Mouse (Mus musculus) ovary, postnatal 10 days (tissue): ENCODE data around the gene Armc2.
A peak's percentile ranks its signal among the peaks of the same experiment; 100 is the strongest.

Experiments used
- DNase-seq: peaks from one replicate; pipeline ENCODE4 v3.0.0; 2022; ENCODE audit warnings: low spot score

Gene Armc2

DNA sequence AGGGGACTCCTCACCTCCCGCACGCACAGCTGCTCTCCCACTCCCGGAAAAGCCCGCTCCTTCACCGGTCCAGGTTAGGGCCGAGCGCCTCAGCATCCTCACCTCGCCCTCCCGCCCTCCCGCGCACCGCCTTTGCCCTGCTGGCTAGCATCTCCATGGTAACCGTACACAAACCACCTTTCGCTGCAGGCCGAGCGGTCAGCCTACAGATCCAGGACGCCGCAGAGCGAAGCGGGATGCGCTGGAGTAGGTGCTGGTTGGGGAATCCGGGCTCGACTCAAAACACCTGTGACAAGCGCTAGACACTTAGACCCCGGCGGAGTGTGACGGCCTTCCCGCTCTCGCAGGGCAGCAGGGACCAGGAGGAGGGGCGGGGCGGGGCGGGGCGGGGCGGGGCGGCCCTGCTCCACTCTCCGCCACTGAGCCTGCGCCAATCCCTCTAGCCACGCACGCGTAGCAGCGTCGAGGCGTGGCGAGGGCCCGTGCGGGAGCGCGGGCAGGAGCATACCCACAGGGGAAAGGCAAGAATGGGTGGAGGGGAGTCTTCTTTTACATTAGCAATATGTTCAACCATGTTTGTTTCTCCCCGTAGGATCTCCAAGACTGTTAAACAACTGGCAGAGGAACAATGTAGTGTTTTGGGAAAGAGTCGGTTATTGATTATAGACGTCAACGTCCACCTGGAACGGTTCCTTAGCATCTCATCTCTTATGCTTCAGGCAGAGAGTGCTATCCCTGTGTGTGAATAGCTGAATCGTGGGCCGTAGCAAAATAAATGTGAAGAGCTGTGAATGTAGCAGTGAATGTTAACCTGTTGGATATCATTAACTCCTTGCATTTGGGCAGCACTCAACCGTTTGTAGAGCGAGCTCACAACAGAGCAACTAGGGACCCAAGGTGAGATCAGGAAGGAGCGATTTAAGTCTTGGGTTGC lies at the start of gene Armc2:
Gene Armc2, minus strand, starts transcription at position 427 of the 934 bp plus-strand sequence.
- peak; percentile 23 for DNase-seq

DNA sequence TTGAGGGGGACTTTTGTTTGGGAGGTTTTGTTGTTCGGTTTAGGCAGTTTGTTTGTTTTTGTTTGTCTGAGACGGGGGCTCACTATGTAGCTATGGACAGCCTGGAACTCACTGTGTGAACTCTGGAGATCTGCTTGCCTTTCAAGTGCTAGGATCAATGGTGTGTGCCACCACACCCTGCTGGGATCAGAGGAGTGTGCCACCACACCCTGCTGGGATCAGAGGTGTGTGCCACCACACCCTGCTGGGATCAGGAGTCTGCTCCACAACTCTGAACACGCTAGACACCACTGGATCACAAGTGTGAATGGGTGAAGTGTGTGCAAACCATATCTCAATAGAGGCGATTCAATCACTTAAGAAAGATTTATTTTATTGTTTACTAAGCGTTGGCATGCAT lies 46.2 kb upstream of the Armc2 start:
- no peak for DNase-seq

DNA sequence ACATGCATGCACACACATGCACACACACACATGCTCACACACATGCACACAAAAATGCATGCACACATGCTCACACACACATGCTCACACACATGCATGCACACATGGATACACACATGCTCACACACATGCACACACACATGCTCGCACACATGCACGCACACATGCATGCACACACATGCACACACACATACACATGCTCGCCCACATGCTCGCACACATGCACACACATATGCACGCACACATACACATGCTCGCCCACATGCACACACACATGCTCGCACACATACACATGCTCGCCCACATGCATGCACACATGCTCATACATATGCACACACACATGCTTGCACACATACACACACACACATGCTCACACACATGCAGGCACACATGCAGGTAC lies 41.3 kb upstream of the Armc2 start:
- no peak for DNase-seq

DNA sequence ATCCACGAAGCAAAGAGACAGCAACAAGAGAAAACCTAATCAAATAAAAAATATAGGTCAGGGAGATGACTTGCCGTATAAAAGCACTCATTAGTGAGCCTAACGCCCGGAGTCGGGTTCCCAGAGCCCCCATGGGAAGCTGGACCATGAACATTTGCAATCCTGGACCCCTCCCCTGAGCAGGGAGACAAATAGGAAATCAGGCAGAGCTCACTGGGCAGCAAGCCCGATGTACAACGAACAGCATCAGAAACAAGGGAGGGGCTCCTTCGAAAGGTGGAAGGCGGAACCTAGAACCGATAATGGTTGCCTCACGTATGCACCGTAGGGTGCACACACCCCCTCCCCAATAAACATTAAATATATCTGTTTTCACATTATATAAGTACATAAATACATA lies 39.5 kb upstream of the Armc2 start:
- DNase-seq, result no peak

DNA sequence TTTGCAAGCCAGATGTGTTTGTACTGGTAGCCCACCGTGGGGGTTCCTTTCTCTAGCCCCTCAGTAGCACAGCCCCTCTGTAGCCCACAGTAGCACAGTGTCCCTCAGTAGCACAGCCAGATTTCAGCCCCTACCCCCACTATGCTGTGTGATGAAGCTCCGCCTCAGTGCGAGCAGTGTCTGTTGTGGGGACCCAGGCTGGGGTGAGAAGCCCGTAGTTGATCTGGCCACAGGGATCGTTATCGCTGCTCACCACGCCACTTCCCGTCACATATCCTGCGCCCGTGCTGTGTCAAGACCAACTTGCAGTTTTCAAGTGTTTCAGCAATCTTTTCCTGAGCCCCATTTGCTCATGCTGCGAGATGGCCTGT lies 39.0 kb upstream of the Armc2 start:
- no peak for DNase-seq

DNA sequence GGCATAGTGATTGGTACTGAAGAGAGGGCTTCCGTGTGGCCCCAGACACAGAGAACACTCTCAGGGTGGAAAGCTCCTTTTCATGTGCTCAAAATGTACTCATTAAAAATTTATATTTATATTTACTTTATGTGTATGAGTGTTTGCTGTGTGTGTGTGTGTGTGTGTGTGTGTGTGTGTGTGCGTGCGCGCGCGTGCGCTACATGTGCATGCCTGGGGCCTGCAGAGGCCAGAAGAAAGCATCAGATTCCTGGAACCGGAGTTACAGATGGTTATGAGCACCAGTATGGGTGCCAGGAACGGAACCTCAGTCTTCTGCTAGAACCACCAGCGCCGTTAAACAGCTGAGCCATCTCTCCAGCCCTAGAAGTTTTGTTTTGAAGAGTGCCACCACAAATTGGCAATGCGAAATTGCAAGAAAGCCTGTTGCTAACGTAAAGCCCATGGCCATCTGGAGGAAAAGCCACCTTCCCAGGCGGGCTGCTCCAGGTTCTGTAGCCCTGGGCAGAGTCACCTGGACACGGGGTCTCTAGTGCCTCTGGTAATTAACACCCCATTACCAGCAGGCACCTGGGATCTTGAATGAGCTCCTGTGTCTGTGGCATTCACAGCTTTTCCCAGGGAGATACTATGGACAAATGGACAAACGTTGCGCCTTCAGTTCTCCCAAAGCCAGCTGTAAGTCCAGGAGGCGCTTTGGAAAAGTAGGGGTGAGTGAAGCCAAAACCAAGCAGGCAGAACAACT lies 38.4 kb upstream of the Armc2 start:
- no peak for DNase-seq

DNA sequence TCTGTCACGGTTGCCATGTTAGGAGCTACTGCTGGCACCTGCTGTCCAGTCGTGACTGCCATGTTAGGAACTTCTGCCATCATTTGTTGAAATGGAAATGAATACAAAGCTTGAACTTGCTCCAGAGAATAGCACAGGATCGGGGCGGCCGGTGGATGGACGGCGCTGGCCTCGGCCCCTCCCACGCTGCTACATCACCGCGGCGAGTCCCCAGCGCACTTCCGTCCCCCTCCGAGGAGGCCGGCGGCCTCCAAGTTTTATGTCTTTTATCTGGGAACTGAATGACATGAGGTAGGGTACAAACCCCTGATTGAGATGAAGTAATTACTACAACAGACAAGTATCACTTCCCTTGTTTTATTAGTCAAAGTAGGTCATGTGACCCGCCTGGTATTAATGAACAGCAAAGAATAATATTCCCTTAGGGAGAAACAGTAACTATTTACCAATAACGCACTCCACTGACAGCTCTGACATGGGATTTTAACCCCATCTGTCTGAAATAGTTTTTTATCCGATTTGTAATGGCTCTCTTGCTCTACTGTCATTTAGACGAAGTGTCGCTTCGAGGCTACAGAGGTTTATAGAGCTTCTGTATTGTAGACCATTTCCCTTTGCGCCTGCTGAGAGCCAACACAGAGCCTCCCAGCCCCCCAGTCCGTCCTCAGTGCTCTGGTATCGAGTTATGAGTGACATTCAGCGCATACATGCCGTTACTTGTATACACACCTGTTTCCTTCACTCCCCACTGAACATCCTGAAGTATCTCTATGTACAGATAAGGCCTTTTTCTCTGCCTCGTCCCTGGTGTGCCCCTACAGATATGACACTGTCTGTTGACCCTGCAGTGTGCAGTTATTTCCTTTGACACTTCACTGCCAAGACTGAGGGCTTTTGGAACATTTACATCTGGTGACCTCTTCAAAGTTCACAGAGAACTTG lies 37.3 kb upstream of the Armc2 start:
- no peak for DNase-seq

DNA sequence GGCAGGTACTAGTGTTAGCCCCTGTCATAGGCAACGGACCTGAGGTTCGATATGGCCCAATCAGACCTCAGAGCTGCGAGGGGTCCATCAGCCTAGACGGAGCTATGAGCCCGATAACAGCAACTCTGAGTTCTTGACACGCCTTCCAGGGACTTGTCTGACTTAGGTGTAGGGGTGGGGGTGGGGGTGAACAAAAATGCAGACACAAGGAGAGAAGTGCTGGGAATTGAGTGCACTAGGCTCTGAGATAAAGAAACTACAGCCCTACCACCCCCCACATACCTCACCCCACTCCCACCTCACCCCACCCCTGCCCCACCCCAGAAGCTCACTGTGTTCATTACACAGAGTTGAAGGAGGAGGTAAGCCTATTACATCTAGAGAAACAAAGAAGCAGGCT lies 32.8 kb upstream of the Armc2 start:
- no peak for DNase-seq

DNA sequence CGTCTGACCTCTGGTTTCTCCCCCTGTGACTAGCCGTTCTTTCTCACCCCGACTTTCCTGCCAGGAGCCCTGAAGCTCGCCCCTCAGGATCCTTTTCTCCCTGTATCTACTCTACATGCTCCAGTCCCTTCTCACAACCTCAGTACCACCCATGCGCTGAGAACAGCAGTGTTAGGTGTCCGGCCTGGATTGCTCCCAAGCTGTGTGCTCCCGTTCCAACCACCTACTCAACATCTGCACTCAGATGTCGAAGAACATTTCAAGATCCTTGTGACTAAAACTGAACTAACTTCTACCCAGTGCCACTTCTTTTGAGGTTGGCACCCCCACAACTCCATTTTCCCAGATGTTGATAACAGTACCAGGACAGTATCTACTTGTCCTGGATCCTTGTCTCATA lies 30.4 kb upstream of the Armc2 start:
- DNase-seq, result no peak

DNA sequence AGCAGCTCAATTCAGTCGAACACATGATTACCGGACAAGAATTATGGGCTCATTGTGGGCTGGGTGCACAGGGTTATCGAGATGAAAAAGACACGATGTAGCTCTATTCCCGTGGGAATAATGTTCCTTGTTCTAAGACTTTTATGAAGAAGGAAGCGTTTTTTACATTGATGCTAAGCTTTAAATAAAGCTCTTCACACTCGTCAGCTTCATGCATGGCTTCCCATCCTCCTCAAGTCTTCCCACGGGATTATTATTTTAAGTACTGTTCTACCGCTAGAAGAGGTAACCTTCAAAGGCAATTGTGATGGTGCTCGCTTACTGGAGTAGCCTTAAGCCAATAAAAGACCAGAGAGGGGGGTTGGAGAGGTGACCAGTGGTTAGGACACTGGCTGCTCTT lies 26.3 kb upstream of the Armc2 start:
- no peak for DNase-seq

DNA sequence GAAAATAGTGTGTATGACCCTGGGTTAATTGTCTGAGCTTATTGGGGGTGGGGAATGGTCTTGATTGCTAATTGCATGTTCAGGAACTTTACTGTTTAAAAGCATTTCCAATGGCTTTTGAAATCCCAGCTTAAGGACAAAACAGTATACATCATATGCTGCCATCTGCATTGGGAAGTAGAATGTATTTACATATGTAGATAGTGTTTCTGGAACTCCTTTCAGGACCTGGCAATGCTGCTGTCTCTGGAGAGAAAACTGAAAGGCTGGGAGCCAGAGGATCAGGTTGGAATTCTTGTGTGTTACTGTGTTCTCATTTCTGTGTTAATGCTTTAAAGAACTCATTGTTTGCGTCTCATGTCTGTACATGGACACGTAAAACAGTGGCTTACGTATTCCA lies 25.1 kb upstream of the Armc2 start:
- no peak for DNase-seq

DNA sequence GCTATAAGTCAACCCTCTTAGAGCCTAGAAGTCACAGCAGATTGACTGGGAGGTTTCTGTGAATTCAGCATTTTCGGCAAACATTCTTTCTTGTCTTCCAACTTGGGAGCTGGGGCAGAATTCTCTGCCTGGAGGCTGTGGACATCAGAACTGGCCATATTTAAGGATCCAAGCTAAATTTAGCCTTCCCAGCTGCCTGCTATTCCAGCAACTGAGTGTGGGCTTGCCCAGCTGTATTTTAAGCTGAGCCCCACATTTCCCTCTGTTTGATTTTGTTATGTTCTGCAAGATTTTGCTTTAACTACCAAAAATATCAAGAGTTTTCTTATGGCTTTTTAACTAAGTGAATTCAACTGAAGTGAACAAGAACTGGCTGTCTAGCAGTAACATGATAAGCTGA lies 24.6 kb upstream of the Armc2 start:
- no peak for DNase-seq

DNA sequence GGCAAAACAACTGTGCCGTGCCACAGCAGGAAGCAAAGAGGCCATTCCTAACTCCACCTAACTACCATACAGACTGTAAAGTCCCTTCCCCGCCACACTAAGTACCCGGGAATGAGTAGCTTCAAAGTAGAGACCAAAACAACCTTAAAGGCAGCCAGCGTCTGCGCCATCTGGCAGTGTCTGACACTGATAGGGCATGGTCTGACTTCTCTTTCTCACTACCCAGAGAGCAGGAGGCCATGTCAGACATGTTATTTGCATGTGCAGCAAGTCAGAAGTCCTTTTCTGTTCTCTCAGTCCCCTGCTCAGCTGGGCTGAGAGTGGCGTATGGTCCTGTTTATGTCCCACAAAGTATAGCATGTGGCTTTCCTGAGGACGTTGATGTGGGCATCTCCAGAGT lies 23.8 kb upstream of the Armc2 start:
- DNase-seq, result no peak

DNA sequence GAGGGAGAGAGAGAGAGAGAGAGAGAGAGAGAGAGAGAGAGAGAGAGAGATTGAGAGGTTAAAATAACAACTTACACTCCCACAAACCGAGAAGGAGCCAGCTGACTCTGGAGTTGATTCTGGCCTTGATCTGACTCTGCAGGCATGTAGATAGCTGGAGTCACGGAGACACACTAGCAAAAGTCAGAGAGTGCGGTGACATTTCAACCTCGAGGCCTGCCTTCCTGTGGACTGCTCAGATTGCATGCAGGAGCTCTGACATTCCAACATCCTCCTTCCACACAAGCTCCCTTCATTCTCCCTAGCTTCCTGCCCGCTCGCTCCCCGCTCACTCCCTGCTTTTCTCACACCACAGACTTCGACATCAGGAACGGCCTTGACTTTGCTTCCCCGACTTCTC lies 20.3 kb upstream of the Armc2 start:
- no peak for DNase-seq

DNA sequence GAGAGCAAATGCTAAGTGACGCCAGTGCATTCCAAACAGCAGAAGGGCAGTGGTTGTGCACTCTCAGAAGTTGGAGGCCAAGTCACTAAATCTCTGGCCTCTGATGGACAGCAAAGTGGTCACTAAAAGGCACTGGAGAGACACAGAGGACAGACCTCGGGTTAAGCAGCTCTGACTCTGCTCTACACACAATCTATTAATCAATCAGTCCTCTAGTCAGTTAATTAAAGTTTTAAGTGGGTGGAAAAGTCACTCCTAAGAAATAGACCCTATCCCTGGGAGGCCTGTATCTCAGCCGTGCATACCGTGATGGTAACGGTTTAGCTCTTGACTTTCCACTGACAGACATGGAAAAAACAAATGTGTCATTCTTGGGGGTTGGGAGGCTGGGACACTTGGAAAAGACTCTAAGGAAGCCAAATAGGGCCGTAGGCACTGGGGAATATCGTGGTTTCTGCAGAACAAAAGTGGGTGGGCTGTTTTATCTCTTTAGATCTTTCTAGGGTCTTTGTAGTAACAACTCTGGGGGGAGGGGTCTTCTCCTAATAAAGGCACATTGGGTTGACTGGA lies 19.1 kb upstream of the Armc2 start:
- DNase-seq, result no peak

DNA sequence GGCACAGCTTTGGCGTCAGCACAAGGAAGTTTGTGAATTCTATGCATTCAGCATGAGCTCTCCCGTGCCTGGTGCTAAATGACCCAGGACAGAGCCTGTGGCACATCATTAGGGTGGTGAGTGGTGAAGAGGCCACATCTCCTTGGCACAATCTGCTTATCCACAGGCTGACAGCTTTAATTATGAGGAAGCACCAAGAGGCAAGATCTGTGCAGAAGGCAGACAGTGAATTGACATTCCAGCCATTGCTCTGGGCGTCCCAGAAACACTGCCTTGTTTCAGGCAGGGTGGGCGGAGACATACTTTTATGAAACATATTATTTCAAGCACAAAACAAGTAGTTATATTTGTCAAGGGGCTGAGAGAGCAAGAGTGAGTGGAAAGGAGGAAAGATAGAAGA lies 18.6 kb upstream of the Armc2 start:
- no peak for DNase-seq

DNA sequence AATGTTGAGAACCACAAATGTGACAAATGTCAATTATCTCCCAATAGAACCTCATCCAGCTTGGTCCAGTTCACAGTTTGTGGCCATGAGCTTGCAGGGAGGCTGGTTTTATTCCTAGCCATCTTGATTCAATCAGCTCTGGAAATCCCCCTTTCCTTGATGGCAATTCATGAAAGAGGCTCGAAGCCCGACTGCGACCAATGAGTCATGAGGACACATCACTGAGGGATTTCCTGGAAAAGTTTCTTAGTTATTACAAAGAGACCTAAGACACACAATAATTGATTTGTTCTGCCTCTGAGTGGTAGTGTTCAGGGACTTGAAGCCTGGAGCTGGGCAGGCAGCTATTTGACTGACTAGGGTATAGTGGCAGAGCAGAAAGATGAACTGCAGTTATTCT lies 15.3 kb upstream of the Armc2 start:
- DNase-seq, result no peak

DNA sequence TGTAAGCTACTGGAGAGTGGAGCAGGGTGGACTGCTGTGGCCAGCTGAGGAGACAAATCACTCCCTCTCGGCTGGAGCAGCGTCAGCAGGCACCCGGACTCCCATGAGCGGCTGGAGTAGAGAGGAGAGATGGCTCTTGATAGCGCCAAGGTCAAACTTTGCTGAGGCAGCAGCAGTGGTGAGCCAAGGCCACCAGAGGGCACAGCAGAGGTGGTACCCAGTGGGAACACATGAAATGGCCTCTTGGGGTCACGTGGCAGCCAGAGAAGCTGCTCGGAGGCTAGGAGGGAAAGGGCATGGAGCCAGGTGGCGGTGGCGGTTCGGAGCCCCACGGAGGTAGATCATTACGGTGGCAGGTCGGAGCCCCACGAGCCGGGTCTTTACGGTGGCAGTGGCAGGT lies 12.8 kb upstream of the Armc2 start:
- DNase-seq, result peak; percentile 48

DNA sequence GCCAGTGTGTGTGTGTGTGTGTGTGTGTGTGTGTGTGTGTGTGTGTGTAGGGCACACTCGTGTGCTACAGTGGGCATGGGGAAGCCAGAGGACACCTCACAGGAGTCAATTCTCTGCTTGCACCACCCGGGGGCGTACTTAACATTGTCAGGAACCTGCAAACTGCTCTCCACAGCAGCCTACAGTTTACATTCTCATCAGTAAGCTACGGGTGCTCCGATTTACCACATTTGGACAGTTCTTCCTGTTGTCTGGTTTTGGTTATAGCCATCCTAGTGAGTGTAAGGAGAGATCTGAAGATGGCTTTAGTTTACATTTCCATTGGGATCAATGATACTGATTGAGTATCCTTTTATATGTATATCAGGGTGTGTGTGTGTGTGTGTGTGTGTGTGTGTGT lies 11.3 kb upstream of the Armc2 start:
- no peak for DNase-seq

DNA sequence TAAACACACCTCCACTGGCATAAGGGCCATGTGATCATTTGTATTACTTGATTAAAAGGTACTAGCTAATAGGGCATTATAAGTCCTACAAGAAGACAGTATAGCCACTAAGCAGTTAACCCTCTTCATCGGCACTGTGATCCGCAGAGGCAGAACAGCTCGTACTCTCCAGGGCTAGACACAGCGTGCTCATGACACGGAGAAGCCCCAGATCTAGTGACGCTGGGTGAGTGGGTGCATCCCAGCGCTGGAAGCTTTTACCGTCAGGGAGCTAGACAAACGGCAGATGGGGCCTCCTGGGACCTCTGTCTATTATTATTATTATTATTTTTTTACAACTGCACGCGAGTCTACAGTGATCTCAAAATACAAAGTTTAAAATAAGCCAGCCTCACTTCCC lies 9.1 kb upstream of the Armc2 start:
- DNase-seq, result no peak

DNA sequence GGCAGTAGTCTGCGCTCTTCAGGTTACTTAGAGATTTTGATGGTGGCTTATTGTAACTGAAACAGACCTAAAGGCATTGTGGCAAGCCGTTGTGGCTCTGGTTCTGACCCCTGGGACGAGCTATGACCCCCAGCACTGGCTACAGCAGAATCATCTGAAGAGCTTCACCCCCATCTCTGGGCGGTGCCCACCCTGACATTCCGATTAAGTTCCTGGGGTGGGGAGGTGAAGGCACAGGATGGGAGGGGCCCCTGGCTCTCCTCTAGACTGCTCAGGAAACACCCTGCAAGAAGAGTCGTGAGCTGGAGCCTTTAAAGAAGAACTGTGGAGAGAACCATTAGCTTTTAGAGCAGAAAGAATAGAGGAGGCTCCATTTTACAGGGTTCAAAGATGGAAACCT lies 6.2 kb upstream of the Armc2 start:
- no peak for DNase-seq

DNA sequence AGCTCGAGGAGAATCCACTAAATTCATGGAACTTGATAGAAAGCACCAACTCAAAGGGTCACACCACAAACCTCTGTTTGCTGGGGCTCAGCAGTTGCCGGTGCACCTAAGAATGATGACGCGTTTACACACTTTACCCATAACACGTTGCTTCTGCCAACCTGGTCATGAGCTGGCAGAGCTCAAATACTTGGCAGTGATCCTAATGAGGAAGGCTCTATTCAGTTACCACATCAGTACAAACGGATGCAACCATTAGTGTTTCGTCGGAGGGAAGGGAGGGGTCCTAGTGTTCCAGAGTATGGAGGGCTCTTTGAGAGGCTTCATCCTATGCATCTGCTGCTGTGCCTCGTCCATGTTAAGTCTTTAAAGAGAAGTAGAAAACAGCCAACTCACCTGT lies 3.3 kb upstream of the Armc2 start:
- no peak for DNase-seq
